Comparison of ENCODE assay signal across 17 mouse cellular contexts in the genomic region with DNA sequence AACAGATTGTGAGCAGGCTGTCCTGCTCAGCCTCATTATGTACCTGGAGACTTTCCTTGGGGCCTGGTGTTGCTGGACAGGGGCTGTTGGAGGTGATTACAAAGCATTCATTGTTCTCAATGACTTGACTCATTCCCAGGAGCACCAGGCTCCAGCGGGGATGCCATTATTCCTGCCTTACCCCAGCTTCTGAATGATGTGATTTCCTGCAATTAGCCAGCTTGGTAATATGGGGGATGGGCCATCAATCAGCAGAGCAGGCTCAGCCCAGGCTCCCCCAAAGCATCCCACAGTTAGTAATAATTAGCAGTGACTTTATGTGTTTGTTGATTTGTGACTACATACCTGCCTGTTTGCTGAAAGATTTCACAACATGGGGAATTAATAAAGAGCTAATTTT.
DNase-seq lines count a peak whose midpoint lies in the region; ATAC-seq lines count a peak whose summit lies in the region.
"Had no signal": no experiment of that assay in that cellular context is flagged by ENCODE, and none has a peak within 500 bp of the region (broad histone marks: within the 10 kb centered on the region; RNA-seq: fewer than 3 reads in every experiment).

No protein-coding gene starts in this region.

- WGBS in forebrain, embryonic 15.5 days: 0% methylated on average over 1 of the region's 1 CpGs
- 5% methylated on average over 1 of the region's 1 CpGs for WGBS in limb, embryonic 11.5 days

- no peak overlapping the region for H3K9ac ChIP-seq in forebrain, embryonic 15.5 days (replicated peaks)
- no peak overlapping the region for H3K9ac ChIP-seq in limb, embryonic 11.5 days (ENCODE audit: low read length)
- H3K9ac ChIP-seq: liver, embryonic 12.5 days had no signal

- peak overlapping the region; percentile 44; the same call in 1 of the 2 replicates for H3K27ac ChIP-seq in forebrain, embryonic 15.5 days (replicated peaks)
- no peak overlapping the region; the same call in 1 of the 2 replicates for H3K27ac ChIP-seq in limb, embryonic 11.5 days (replicated peaks; ENCODE audit: low read depth, low read length)
- H3K27ac ChIP-seq: kidney, postnatal 0 days; liver, embryonic 12.5 days had no signal

- H3K9me3 ChIP-seq in forebrain, embryonic 15.5 days: no peaks in the 10 kb centered on the region
- H3K9me3 ChIP-seq in limb, embryonic 11.5 days (ENCODE audit: control insufficient read depth, low read length): no peaks in the 10 kb centered on the region
- H3K9me3 ChIP-seq: liver, embryonic 12.5 days; megakaryocyte, embryonic 14.5 days had no signal

- DNase-seq in embryo, embryonic 10 days (ENCODE audit: low spot score): peak; percentile 20
- no peak for DNase-seq in embryo, embryonic 9.5 days (ENCODE audit: extremely low spot score)
- DNase-seq in embryo, embryonic 10.5 days (ENCODE audit: low spot score): peak; percentile 26
- peak; percentile 64 for DNase-seq in limb, embryonic 11.5 days (ENCODE audit: low spot score)
- no peak for DNase-seq in cerebellum, postnatal 14 days
- no peak for DNase-seq in lung, postnatal 4 days
- no peak for DNase-seq in kidney, postnatal 4 days
- DNase-seq: adrenal gland, postnatal 36 days; cerebellum, postnatal 10 days; gastrocnemius, postnatal 25 days; thymus, adult 18-20 months had no signal

- no peak overlapping the region for H3K4me3 ChIP-seq in forebrain, embryonic 15.5 days
- no peak overlapping the region for H3K4me3 ChIP-seq in limb, embryonic 11.5 days (ENCODE audit: low read depth, low read length)
- H3K4me3 ChIP-seq: liver, embryonic 12.5 days; megakaryocyte, embryonic 14.5 days had no signal

- H3K27me3 ChIP-seq in forebrain, embryonic 15.5 days: no peaks in the 10 kb centered on the region
- H3K27me3 ChIP-seq in limb, embryonic 11.5 days (ENCODE audit: control insufficient read depth, insufficient read depth, low read length): no peaks in the 10 kb centered on the region

- ATAC-seq in forebrain, embryonic 15.5 days (replicated peaks): peak; percentile 38; the same call in 1 of the 2 replicates
- ATAC-seq in limb, embryonic 11.5 days (ENCODE audit: insufficient number of reproducible peaks, low FRiP score, low TSS enrichment, low read depth): 0 out of 2 replicates have a peak, but pooled peaks have one; percentile 26
- ATAC-seq: intestine, postnatal 0 days; liver, embryonic 12.5 days had no signal

- no peaks in the 10 kb centered on the region for H3K36me3 ChIP-seq in forebrain, embryonic 15.5 days
- H3K36me3 ChIP-seq in limb, embryonic 11.5 days (ENCODE audit: control insufficient read depth, insufficient read depth, low read length): no peaks in the 10 kb centered on the region
- H3K36me3 ChIP-seq: liver, embryonic 12.5 days had no signal

- peaks cover 11% of the 10 kb centered on the region for H3K4me1 ChIP-seq in forebrain, embryonic 15.5 days
- peaks cover 26% of the 10 kb centered on the region; the same call in 1 of the 2 replicates for H3K4me1 ChIP-seq in limb, embryonic 11.5 days (ENCODE audit: control insufficient read depth, insufficient read depth, low read length)
- H3K4me1 ChIP-seq: liver, embryonic 12.5 days had no signal

- H3K4me2 ChIP-seq in forebrain, embryonic 15.5 days (replicated peaks): no peak overlapping the region
- no peak overlapping the region for H3K4me2 ChIP-seq in limb, embryonic 11.5 days (ENCODE audit: low read depth, severe bottlenecking)
- H3K4me2 ChIP-seq: heart, embryonic 11.5 days; liver, embryonic 12.5 days had no signal

Comparison
In these comparisons a context has a peak if more than half of its experiments do, and no peak if none do; other contexts are left out.
1. DNase-seq: peak in embryo, embryonic 10 days (single experiment), embryo, embryonic 10.5 days (single experiment) and limb, embryonic 11.5 days (single experiment); none in embryo, embryonic 9.5 days (single experiment), cerebellum, postnatal 14 days (0 of 2), lung, postnatal 4 days (0 of 2) and kidney, postnatal 4 days (0 of 2).